Mouse (Mus musculus) T-cell, adult 2 months (primary cell): ENCODE results near the gene Hist1h4f.
A peak's percentile ranks its signal among the peaks of the same experiment; 100 is the strongest.
"Not testable (repeated sequence)": the region's sequence is repeated elsewhere in the genome, so short reads cannot be mapped to it uniquely, and the experiment has no call there.

ENCODE experiments used
- DNase-seq: peaks from one replicate; pipeline ENCODE4 v3.0.0; 2022; ENCODE audit warnings: low spot score

Hist1h4f gene

DNA sequence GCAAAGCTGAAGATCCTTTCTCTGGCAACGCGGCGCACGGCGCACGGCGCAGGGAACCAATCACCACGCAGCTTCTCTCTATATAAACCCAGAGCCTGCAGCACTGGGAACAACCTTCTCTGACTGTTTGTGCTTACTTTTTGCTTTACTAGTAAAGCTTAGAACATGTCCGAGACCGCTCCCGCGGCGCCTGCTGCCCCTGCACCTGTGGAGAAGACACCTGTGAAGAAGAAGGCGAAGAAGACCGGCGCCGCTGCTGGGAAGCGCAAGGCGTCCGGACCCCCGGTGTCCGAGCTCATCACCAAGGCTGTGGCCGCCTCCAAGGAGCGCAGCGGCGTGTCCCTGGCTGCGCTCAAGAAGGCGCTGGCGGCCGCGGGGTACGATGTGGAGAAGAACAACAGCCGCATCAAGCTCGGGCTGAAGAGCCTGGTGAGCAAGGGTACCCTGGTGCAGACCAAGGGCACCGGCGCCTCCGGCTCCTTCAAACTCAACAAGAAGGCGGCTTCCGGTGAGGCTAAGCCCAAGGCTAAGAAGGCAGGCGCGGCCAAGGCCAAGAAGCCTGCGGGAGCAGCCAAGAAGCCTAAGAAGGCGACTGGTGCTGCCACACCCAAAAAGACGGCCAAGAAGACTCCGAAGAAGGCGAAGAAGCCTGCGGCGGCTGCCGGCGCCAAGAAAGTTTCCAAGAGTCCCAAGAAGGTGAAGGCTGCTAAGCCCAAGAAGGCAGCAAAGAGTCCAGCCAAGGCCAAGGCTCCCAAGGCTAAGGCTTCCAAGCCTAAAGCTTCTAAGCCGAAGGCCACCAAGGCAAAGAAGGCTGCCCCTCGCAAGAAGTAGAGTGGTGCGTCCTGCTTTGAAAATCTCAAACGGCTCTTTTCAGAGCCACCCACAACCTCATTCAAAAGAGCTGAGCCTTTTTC is 3.7 kb upstream of the Hist1h4f start:
- DNase-seq, result peak; percentile 60

- DNase-seq, result no peak
Observed at GRCm38 (mm10) chr13:23554393-23554792, 2.9 kb upstream of the Hist1h4f start.

GRCm38 (mm10) chr13:23552962-23553361 is 1.5 kb upstream of the Hist1h4f start, which contains the start of gene Hist1h1d:
Gene Hist1h1d (plus strand): TSS chr13:23553262.
- DNase-seq, result no peak

DNA sequence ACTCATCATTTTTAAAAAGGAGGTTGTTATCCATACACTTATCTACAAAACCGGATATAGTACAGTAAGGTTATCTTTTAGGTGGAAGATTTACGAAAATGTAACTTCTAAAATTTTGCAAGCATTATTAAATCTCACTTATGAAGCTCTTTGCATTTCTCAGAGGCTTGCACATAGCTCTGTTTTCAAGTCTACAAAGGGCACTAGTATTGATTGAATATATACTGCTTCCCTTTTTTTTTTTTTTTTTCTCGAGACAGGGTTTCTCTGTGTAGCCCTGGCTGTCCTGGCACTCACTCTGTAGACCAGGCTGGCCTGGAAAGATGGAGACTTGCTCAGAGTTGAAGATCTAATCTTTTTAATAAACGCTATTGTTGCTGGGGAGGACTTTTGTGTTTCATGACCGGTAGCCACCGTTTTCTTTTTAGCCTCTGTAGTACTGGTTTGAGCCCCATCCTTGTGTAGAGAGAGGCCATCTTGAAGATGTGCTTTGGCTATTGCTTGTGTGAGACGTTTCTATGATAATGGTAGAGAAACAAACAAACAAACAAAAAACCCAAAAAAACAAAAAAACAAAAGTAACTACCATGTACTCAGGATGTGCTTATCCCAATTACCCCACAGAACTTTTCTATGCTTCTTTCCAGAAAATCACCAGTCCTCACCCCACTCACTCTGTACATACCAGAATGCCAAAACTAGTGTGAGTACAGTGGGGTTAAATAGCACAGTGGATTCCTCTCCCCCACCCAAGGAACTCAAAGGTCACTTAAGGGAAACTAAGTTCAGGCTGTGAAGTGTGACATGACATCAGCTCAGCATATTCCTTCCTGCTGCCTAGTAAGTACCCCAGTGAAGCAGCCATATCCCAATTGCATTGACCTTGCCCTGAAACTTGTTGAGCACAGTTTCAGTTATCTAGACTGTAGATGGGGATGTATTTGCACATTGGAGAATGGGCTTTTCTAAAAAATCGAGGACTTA is 775 bp upstream of the Hist1h4f start:
- no peak for DNase-seq

- no peak for DNase-seq
Observed at GRCm38 (mm10) chr13:23550761-23551145, 695 bp downstream of the Hist1h4f start.

DNA sequence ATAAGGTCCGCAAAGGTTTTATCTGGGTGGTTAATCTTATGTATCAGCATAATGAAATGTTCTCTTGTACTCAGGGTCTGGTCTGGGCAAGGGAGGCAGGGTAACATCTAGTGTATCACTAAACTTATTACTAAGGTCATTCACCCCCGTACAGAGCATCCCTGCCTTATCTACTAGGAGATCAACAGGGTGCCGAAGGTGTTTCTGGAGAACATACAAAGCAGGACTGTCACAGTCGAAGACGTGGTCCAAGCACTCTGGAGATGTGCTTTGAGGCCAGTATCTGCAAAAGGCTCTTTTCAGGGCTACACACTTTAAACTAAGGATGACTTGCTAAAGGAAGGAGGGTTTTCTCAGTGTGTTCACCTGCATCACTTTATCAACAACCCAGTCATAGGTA is 4.8 kb downstream of the Hist1h4f start:
- no peak for DNase-seq

DNA sequence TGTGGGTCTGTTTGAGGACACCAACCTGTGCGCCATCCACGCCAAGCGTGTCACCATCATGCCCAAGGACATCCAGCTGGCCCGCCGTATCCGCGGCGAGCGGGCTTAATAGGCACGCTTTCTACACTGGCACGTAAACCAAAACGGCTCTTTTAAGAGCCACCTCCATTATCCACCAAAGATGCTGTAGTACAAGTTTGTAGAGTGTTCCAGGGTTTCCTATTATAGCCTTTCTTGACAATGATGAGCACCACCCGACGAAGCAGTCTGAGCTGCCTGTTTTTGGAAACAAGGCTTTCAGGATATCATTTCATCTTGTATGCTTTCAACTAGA is 6.7 kb downstream of the Hist1h4f start:
- DNase-seq, result not testable (repeated sequence)

DNA sequence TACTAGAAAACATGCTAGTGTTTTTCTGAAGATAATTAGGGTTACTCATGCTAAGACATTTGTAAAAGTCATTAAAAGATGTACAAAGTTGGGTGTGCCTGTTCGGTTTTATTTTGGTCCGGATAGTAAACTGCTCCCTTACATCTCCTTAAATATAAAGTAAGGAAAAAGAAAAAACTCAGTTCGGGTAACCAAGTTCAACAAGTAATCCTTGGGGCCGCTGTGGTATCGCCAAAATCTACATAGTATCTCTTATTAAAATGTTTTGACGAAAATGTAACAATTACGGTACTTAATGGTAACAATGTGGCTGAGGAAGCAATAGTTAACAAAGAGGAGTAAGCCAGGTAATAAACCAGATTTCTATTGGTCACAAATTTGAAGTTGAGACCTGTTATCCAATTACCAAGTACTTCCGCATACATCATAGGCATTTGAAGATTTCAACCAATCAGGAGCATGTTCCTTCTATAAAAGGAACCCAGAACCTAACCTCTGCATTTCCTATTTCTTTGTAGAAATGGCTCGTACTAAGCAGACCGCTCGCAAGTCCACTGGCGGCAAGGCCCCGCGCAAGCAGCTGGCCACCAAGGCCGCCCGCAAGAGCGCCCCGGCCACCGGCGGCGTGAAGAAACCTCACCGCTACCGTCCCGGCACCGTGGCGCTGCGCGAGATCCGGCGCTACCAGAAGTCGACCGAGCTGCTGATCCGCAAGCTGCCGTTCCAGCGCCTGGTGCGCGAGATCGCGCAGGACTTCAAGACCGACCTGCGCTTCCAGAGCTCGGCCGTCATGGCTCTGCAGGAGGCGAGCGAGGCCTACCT is 7.3 kb downstream of the Hist1h4f start, which contains the start of gene Hist1h3f:
Hist1h3f (plus strand) TSS at position 88 of the 822 bp plus-strand sequence.
- DNase-seq, result peak; percentile 83

DNA sequence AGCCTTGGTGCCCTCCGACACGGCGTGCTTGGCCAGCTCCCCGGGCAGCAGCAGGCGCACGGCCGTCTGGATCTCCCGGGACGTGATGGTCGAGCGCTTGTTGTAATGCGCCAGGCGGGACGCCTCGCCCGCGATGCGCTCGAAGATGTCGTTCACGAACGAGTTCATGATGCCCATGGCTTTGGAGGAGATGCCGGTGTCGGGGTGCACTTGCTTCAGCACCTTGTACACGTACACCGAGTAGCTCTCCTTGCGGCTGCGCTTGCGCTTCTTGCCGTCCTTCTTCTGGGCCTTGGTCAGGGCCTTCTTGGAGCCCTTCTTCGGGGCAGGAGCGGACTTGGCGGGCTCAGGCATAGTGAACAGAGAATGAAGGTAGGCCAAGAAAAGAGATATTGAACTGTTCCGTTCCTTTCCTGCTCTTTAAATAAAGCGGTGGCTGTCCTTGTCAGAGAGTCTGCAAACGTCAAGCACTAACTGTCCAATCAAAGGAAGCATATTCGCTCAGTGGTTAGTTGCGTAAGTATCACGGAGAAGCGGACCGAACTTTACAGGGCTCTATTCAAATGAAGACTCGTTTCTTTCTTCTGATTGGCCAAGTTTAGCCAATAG is 8.3 kb downstream of the Hist1h4f start, which contains the start of gene Hist1h2bh:
Hist1h2bh (minus strand) TSS at position 394 of the 609 bp plus-strand sequence.
- peak; percentile 83 for DNase-seq

- DNase-seq, result not testable (repeated sequence)
Observed at GRCm38 (mm10) chr13:23542225-23542980, 9.0 kb downstream of the Hist1h4f start.

DNA sequence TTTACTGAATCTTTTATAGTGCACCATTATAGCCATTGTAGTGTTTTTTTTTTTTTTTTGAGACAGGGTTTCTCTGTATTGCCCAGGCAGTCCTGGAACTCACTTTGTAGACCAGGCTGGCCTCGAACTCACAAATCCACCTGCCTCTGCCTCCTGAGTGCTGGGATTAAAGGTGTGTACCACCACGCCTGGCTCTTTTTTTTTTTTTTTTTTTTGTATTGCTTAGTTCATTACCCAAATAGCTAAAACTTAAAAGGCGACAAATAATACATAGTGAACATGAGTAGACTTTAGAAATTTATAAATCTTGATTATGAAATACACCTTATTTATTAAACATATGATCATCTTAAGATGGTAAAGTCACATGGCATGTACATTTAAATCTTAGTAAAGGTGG is 10.0 kb downstream of the Hist1h4f start:
- DNase-seq, result no peak

GRCm38 (mm10) chr13:23539821-23540220 is 11.6 kb downstream of the Hist1h4f start:
- not testable (repeated sequence) for DNase-seq

DNA sequence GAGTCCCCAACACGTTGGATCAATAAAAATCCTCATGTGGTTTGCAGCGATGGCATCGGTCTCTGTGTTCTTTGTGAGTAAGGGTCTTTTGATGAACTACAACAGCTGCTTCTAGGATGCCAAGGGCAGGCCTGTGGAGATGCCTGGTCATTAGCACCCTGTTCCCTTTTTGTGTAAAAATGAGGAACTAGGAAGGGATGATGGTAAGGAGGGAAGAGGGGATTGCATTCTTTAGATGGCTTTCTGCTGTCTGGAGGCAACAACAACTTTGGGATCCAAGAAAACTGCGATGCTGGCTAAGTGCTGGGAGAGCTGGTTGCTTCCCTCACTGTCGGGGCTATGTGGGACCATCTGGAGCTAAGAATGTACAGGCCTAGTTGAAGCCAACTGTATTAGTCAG is 13.2 kb downstream of the Hist1h4f start:
- no peak for DNase-seq

DNA sequence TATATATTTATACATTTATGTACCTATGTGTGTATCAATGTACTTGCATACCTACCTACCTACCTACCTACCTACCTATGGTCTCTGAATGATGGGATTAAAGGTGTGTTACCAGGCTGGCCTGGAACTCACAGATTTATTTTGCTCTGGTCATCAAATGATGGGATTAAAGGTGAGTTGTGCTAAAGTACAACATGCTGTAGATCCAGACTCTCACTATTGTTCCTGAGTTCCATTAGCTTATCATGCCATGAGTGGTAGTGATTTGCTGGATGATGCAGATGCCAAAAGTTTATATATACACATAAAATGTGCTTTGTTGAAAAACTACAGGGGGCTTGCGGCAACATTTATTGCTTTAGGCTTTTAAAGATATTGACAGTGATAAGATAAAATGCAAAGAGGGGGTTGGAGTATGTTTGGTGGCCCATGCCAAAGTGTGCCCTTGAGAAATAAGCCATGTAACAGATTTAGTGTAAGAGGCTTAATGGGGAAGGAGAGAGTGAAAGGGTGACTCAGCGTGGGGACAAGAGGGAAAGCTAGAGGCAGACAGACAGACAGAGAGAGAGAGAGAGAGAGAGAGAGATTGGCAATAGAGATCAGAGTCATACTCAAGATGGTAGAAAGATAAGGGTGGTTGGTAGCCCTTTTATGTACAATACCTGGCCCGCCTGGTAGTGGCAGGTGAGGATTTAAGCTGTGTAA is 14.3 kb downstream of the Hist1h4f start:
- DNase-seq, result no peak

GRCm38 (mm10) chr13:23536076-23536822 is 15.2 kb downstream of the Hist1h4f start:
- no peak for DNase-seq

DNA sequence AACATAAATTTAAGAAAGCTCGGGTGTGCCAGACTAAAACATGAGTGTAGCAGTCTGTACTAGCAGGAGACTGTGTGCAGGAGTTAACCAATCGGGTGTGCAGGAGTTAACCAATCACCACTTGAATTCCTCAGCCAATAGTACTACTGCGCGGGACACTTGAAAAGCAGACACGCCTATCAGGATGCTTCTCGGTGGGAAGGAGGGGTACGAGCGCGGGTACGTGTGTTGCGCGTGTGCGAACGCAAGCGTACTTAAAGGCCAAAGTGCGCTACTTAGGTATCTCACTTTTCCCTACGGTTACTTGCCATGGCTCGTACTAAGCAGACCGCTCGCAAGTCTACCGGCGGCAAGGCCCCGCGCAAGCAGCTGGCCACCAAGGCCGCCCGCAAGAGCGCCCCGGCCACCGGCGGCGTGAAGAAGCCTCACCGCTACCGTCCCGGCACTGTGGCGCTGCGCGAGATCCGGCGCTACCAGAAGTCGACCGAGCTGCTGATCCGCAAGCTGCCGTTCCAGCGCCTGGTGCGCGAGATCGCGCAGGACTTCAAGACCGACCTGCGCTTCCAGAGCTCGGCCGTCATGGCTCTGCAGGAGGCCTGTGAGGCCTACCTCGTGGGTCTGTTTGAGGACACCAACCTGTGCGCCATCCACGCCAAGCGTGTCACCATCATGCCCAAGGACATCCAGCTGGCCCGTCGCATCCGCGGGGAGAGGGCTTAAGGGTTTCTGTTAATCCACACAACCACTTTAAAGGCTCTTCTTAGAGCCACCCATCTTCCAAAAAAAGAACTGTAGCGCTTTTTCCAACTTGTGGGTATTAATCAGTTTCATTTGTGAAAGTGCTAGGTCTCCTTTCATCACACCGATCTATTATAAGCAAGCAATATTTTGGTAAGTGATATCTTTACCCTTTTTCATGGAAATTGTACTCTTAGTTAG is 16.0 kb downstream of the Hist1h4f start, which contains the start of gene Hist1h3g:
Hist1h3g (plus strand) TSS at position 286 of the 939 bp plus-strand sequence.
- DNase-seq, result peak; percentile 85

GRCm38 (mm10) chr13:23534368-23535131 is 16.9 kb downstream of the Hist1h4f start:
- no peak for DNase-seq
